Mouse (Mus musculus) kidney, adult 9 months (tissue): ENCODE data around the gene Bsn.

Experiments used
- DNase-seq: peaks from one replicate; pipeline ENCODE4 v3.0.0; 2022

The Bsn gene

GRCm38 (mm10) chr9:108083561-108083960, 106.6 kb downstream of the Bsn start:
- DNase-seq = no peak

- DNase-seq = no peak
Measured at GRCm38 (mm10) chr9:108082988-108083431, 107.2 kb downstream of the Bsn start, which contains the start of gene Rnf123. Gene Rnf123, minus strand, starts transcription at chr9:108083346.

- no peak for DNase-seq
Measured at GRCm38 (mm10) chr9:108082549-108082948, 107.6 kb downstream of the Bsn start.

- no peak for DNase-seq
Measured at GRCm38 (mm10) chr9:108080168-108080567, 110.0 kb downstream of the Bsn start, which contains the start of gene Mst1. Gene Mst1, plus strand, starts transcription at chr9:108080436.

- DNase-seq = no peak
Measured at GRCm38 (mm10) chr9:108073141-108073930, 116.8 kb downstream of the Bsn start.

- no peak for DNase-seq
Measured at GRCm38 (mm10) chr9:108072481-108072924, 117.7 kb downstream of the Bsn start.

- DNase-seq = no peak
Measured at GRCm38 (mm10) chr9:108071801-108072200, 118.4 kb downstream of the Bsn start.

- DNase-seq = no peak
Measured at GRCm38 (mm10) chr9:108069529-108069928, 120.7 kb downstream of the Bsn start.

GRCm38 (mm10) chr9:108069007-108069406, 121.2 kb downstream of the Bsn start:
- no peak for DNase-seq

- DNase-seq = peak; percentile 90
Measured at GRCm38 (mm10) chr9:108067900-108068299, 122.3 kb downstream of the Bsn start.

- DNase-seq = no peak
Measured at GRCm38 (mm10) chr9:108067199-108067598, 123.0 kb downstream of the Bsn start.

GRCm38 (mm10) chr9:108065491-108066011, 124.6 kb downstream of the Bsn start:
- DNase-seq = peak; percentile 61

GRCm38 (mm10) chr9:108063361-108063760, 126.8 kb downstream of the Bsn start:
- DNase-seq = no peak

- no peak for DNase-seq
Measured at GRCm38 (mm10) chr9:108062142-108062541, 128.0 kb downstream of the Bsn start.

- no peak for DNase-seq
Measured at GRCm38 (mm10) chr9:108058291-108058690, 131.9 kb downstream of the Bsn start.

- no peak for DNase-seq
Measured at GRCm38 (mm10) chr9:108057262-108057562, 133.0 kb downstream of the Bsn start.

- no peak for DNase-seq
Measured at GRCm38 (mm10) chr9:108056361-108057261, 133.6 kb downstream of the Bsn start.

- no peak for DNase-seq
Measured at GRCm38 (mm10) chr9:108055661-108056237, 134.4 kb downstream of the Bsn start.

GRCm38 (mm10) chr9:108055061-108055460, 135.1 kb downstream of the Bsn start:
- DNase-seq = no peak

- DNase-seq = no peak
Measured at GRCm38 (mm10) chr9:108054331-108055040, 135.7 kb downstream of the Bsn start.

- DNase-seq = no peak
Measured at GRCm38 (mm10) chr9:108053665-108054225, 136.4 kb downstream of the Bsn start.
